Mouse (Mus musculus): ENCODE measurements at regions not wholly inside any gene's neighbourhood (a gene's known extent, or its start where the extent isn't known, plus 50 kb on each side); places are given as distances from the start of the nearest gene placed in this dataset.
"Not testable (repeated sequence)": the region's sequence is repeated elsewhere in the genome, so short reads cannot be mapped to it uniquely, and the experiment has no call there.

DNA sequence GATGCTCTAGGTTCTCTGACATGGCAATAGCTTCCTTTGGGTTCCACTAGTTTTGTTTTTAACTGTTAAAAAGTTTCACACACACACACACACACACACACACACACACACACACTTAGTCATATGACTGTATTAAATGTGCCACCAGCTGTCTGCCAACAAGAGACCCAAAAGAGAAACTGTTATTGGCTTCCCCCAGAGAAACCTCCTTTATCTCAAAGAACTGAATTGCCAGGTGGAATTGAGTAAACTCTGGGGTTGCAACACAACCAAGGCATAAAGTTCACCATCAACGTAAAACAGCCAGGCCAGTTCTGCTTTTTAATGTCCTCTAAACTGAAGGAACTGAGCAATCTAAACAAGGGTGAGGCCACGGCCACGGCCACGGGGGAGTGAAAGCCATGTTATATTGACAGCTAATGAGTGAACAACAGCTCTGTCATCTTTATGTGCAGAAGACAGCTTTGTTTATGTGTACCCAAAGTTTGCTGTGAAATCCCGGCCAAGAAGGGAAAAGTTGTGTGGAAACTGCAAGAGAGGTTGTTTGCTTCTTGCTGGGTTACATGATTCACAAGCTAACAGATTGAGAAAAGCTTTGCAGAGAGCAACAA is 69.3 kb downstream of the Btg1 start:
- in situ Hi-C loops (cut with MboI; ENCODE audit: low sequenced_read_pairs): no loop called here

DNA sequence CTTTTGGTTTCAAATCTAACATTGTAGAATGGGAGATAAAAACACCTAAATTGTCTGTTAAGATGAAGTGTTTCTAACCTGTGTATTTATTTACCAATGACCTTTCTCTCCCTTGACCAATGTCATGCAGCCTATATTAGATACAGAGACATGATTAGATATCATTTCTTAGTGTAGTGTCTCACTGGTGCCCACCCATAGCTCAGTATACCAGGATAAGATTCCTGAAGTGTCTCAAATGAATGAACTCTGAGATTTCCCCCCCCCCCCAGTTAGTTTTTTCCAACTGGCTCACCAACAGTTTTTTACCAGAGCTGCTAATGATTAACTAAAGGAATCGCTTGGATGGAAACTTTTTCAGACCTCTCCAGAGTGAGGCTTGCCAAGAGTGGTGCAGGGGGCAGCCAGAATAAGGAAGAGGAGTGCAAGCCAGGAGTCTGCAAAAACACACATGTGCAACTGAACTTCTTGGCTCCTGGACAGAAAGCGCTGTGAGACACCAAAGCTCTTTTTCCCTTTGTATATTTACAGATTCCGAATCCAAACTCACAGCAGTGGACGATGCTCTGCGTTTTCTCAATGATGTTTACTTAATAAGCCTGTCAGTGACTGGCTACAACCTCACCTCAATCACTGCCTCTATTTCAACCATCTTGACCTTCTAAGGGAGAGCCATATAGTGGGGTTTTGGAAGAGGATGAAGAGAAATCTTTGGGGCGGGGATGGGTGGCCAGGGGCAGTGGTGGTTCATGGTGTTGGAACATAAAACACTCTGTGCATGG is 70.0 kb downstream of the Btg1 start:
- in situ Hi-C loops (cut with MboI; ENCODE audit: low sequenced_read_pairs): no loop called here

DNA sequence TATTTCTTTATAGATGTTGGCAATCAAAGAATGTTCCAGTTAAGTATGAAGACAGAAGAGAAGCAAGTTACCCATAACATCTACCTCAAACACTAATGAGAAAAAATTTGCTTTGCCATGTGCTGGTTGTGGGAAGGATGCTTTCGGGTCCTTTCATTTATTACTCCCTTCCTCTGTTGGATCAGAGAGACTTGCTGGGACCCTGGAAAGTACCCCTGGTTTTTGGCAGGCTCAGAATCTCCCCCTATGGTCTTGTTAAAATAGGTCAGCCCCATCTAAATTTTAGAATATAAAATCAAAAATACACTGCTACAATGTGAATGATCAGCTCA is 70.6 kb downstream of the Btg1 start:
- in situ Hi-C loops (cut with MboI; ENCODE audit: low sequenced_read_pairs): no loop called here

DNA sequence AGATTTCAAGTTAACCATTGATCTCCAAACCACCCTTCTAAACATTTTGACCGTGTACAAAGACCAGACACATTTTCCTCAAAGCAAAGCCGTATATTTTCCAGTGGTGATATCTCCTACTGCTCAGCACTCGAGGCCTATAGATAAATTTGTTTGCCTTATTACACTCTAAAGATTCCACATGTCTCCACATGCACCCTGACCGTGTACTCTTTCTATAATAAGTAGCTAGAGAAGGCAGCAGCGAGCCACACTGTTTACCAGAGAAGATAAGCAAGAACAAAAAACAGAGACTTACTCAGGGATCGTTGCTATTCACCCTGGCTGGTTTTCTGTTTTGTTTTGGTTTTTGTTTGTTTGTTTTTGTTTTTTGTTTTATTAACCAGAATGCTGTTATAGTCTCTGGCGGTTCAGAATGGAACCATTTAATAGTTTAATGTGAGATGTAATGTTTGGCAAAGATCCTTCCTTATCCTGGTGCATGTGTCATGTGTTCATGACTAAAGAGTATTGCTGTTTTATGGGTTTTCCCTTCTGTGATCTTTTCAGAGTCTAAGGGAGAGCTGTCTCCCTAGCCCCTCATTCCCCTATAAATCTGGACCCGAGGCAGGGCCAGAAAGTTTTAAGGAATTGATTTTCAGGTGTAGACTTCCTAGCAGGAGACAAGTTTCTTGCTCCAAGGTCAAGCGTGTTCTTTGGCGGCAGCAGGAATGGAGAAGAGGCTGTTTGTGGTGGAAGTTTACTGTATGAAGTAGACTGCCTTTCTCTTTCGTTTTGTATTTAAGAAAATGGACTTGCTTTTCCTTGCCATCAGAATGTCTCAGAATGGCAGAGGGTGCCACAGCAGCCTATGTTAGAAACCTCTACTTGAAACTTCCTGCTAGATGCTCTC is 73.4 kb downstream of the Btg1 start:
- in situ Hi-C loops (cut with MboI; ENCODE audit: low sequenced_read_pairs): no loop called here

DNA sequence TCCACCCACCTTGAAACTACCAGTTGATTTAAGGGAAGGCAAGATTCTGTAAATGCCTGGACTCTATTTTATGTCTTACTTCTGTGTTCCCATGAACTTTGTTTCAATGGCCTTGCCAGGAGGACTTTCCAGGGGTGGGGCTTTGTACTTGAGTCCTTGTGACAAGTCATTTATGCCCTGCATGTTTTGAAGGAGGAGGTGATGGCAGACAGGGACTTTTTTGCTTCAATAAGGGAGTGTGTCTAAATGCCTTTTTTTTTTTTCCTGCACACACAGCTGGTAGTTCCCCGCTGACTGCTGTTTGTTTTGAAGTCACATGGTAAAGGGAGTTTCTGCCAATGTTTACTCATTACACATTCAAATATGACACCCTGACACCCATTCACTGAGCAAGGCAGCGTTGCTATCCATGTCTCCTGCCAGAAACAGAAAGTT is 74.1 kb downstream of the Btg1 start:
- in situ Hi-C loops (cut with MboI; ENCODE audit: low sequenced_read_pairs): no loop called here

DNA sequence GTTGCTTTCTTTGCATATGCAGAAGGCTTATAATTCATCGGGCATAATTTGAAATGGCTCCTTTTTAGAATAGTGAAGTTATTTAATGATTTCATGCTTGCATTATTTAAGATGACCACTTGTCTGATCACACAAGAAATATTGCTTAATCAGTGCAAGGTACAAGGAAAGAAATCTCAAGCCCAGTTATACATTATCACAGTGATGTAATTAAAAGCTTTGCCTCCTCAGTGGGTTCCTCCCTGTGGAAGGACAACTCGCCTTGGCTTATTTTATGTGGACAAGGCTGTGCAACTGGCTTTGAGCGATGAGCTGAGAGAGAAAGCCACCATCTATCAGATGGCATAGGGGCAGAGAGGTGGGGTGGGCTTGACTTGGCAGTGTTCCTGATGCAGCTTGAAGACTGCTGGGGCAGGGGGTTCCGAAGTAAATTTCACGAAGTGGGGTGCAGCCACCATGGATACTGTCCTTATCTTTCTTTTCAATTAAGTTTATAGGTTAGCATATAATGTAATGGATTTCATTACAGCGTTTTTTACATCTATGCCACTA is 74.6 kb downstream of the Btg1 start:
- in situ Hi-C loops (cut with MboI; ENCODE audit: low sequenced_read_pairs): no loop called here

DNA sequence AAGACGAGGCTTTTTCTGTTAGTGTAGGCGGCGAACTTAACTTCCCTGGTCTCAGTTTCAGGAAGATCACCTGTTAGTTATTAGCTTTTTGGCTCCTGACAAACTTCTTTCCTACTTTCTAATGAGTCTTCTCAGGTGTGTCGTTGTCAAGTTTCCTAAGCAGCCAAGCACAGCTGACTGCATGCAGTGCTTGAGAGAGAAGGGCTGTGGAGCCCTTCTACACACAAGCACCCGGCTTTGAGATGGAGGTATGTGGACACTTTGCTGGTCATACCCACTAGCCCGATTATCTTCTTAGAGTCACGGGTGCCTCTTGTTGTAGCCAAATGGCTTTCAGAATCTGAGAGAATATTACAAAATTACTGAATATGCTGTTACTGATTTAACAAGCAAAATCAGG is 76.0 kb downstream of the Btg1 start:
- in situ Hi-C loops (cut with MboI; ENCODE audit: low sequenced_read_pairs): no loop called here

DNA sequence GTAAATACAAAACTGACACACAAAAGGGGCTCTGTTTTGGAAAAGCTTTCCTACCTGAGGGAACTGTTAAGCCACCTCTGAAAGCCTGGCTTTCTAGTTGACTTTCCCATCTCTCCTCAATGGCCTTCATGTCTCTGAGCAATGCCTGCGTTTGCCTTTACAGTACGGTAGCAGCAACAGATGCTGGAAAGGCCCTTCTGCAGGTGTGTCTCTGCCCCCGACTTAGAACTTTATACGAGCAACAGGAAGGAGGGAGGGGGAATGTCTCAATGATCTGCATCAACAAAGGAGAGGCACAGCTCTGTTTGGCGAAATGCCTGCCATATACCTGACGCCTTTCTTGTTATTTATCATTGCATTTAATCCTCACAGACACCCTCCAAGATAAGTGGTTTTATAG is 77.0 kb downstream of the Btg1 start:
- in situ Hi-C loops (cut with MboI; ENCODE audit: low sequenced_read_pairs): no loop called here

DNA sequence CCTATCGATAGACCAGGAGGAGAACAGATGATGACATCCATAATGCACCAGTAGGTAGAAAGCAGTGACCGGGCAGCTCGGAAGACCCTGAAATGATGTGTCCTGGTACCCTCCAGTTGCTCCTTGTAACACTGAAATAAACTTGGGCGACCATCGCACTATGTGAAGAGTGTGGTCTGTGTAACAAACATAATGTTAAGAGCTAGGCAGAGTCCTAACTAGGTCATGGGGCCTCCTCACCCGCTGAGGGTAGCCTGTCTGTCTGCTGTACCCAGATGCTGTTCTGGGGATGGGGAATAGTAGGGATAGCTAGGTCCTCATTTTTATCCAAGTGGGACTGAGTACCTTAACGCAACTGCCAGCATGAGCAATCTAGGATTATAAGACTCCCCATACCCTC is 79.8 kb downstream of the Btg1 start:
- in situ Hi-C loops (cut with MboI; ENCODE audit: low sequenced_read_pairs): no loop called here

DNA sequence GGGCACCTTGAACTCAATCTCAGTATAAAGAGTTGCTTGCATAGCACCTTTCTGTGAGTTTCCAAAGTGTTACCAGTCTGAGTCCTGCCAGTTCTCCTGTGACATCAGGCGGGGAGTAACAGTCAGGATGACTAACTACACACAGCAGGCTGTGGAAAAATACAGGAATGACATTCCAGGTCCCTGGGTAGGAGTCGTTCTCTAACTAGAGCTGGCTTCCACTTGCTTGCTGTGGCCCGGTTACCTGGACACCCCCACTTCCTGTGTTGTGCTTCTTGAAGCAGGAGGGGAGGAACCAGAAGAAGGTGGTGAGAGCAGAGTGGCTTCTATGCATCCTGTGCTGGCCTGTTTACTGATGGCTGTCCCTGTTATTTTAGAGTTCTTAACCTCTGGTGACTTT is 81.0 kb downstream of the Btg1 start:
- in situ Hi-C loops (cut with MboI; ENCODE audit: low sequenced_read_pairs): no loop called here

DNA sequence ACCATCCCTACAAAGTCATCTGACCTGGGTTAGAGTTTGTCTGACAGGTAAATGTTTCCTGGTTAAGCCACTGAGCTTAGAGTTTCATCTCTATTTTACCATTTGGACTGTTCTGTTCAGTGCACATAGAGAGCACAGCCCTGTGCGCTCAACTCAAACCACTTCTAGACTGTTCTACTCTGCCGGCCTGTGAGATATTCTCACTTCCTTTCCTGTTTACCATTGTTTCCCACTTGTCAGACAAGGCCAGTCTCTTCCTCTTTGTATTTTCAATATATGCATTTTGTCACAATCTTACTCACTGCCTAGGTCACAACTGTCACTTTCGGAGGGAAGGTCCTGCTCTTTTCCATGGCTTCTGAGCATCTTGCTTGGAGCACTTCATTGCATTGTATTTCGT is 89.8 kb downstream of the Btg1 start:
- in situ Hi-C loops (cut with MboI; ENCODE audit: low sequenced_read_pairs): no loop called here

DNA sequence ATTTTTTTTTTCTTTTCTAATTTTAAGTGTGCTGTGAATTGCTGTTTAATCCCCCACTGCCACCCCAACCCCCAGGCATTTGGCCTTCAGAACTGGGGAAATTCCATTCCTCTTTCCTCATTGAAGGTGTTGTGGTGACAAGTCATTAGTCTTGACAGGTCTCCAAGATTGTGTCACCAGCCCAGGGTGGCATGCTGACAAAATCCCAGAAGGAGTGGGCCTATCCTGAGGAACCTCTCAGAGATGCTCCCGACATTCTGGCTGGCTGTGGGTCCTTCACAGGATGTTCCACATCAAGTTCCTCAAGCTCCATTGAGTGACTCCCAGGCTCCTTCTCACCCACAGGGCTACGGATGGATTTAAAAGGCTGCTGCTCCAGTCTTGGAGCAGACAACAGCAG is 91.7 kb downstream of the Btg1 start:
- in situ Hi-C loops (cut with MboI; ENCODE audit: low sequenced_read_pairs): no loop called here

DNA sequence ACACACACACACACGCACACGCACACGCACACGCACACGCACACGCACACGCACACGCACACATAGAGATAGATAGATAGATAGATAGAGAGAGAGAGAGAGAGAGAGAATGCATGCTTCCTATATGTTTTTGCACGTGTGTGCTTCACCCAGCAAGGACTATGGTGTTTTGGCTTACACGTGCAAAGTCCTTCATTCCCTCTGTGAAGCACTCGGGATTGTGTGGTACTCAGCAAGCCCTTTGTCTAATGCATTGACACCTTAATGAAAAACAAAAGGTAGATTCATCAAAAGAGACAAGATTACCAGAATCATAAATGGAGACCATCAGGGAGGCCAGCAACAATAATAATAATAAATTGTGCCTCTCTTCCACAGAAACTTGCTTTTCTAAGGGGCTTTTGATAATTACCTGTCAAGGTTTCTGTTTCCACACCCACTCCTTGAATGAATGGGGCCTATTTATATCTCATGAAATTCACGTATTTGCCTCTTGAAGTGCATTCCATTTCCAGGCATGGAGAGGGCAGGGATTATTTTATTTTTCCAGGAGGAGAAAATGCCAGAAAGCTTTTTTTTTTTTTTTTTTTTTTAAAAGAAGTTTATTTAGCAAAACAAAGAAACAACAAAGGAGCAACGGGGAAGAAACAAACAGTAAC is 93.0 kb downstream of the Btg1 start:
- in situ Hi-C loops (cut with MboI; ENCODE audit: low sequenced_read_pairs): no loop called here

DNA sequence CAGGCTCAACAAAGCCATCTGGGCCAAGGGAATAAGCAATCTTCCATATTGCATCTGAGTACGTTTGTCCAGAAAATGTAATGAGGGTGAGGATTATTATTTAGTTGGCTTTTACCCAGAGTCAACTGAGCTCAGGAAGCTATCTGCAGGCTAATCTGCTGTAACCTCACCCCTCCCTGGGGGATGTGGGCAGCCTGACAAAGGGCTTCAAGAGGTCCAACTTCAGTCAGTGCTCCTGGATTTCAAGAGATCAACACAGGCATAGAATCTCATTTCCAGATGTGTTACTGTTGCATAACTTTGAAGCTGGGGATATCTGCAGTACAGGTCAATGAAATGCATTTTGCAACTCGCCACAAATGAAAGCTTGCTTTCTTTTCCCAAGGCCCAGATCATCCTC is 95.2 kb downstream of the Btg1 start:
- in situ Hi-C loops (cut with MboI; ENCODE audit: low sequenced_read_pairs): no loop called here

DNA sequence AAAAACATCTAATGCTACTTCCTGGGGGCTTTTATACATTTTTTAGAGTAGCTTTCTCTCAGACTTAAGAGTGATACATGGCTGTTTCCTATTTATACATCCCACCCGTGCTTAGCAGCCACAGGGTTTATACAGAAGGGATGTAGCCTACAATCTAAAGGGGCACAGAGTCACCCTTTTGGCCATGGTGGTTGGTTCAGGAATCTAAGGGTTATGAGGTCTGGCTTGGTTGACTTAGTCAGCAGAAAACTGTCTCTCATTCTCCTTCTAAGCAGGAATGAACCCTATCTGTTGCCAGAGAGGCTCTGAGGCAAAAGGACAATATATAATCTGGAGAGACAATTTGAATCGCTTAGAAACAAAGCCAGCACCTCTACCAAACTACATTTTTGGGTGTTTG is 97.9 kb downstream of the Btg1 start:
- in situ Hi-C loops (cut with MboI; ENCODE audit: low sequenced_read_pairs): no loop called here

DNA sequence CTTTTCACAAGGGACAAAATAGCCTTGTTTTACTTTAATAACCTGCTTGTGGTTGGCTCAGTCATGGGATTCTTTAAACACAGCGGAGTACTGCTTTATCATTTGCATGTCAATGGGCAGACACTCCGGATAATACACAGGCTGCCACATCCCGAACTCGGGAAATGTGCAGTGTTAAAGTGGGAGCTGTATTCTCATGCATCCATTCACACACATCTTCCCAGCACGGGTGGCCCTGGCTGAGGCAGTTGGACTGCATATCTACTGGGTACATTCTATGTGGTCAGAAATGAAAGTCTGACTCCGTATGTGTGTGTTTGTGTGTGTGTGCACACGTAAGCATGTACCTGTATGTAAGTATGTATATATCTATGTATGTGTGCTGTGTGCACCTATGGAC is 100.5 kb downstream of the Btg1 start:
- in situ Hi-C loops (cut with MboI; ENCODE audit: low sequenced_read_pairs): no loop called here

DNA sequence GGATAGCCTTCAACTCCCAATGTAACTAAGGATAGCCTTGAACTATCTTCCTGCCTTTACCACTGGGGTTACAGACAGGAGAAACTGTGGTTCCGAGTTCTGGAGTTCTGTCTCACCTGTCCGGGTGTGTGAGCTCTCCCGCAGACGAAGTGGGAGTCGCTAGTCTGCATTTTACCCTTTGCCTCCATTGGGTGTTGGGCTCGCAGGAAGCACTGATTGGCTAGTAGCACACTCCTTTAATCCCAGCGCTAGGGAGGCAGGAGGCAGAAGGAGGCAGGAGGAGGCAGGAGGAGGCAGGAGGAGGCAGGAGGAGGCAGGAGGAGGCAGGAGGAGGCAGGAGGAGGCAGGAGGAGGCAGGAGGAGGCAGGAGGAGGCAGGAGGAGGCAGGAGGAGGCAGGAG is 101.9 kb downstream of the Btg1 start:
- in situ Hi-C loops (cut with MboI; ENCODE audit: low sequenced_read_pairs): not testable (repeated sequence)

DNA sequence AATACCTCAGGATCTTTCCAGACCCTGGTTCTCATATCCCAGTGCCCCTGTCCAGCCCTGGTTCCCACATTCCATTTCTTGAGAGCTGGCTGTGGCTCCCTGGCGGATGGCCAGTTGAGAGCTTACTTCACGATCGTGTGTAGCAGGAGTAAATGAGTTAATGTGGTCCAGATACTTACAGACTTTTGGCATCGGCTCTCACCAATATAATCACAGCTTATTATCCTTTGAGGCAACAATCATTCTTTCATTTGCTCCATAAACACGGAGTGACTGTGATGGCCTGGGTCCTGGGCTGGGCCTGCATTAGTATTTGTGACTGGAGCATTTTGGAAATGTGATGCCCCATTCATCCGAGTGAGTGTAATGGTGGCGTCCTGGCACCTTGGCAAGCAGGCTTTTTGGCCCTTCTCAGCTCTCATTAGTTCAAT is 103.5 kb downstream of the Btg1 start:
- in situ Hi-C loops (cut with MboI; ENCODE audit: low sequenced_read_pairs): no loop called here

DNA sequence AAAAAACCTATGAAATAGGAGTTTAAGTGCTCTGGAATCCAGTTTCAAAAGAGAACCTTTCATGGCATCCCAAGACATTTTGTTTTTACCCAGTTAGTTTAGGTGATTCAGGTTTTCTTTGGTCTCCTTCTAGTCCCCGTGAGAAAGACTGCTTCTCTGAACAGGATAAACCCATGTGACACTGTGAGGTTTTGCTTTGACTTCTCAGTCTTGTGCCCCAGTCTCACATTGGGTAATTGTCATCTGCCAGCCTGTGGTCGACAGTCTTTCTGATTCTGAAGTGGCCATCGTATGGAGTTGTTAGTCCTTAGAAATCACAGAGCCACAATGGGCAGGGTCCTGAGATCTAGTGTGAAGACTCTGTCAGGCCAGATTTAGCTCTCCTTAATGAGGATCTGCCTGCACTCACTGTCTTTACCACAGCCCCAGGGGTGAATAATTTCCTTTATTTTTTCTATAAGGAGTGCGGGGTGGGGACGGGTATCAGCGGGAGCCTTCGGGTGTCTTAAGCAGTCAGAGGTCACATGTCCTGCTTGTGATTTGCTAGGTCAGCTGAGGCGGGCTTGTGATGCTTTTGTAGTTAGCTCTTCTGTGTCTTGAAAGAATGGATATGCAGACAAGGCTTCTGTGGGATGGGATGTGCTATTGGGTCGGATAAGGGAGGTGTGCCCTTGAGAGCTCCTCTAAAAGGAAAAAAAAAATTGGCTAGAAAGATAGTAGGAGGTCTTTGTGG is 104.3 kb downstream of the Btg1 start:
- in situ Hi-C loops (cut with MboI; ENCODE audit: low sequenced_read_pairs): no loop called here

DNA sequence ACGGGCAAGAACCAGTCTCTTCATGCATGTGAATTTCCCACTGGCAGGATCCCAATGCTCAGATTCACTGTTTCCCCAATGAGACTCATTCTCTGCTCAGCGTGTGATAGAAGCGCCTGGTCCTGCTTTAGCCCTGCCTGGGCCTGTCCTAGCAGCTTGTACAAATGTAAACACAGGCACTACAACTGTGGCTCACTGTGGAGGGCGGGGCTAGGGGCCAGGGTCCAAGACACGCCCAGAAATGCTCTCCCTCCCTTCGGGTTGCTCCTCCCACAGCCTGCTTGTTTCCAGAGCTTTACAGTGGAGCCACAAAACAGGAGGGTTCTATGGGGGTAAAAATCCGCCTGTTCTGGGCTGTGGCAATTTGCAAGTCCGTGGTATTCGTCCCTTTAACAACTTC is 105.7 kb downstream of the Btg1 start:
- in situ Hi-C loops (cut with MboI; ENCODE audit: low sequenced_read_pairs): no loop called here

All from CH12F3 (cell line).